Mouse (Mus musculus): ENCODE data around the gene Cyp11a1.

GRCm38 (mm10) chr9:58048621-58049020, 42.4 kb downstream of the Cyp11a1 start:
- TF ChIP-seq E2F4 (IDR thresholded peaks at IDR 0.05; ENCODE audit: borderline replicate concordance, low read depth, low read length) (no peak), POLR2A (IDR thresholded peaks at IDR 0.05; ENCODE audit: control insufficient read depth in 1 of 2, insufficient read depth in 1 of 2, low read depth in 1 of 2, low read length in 2 of 2, poor library complexity in 1 of 2) (no peak), MAX (IDR thresholded peaks at IDR 0.05; ENCODE audit: low read length) (no peak), CTCF (IDR thresholded peaks at IDR 0.05 in 2 of 3, conservative IDR thresholded peaks at IDR 0.05 in 1 of 3; ENCODE audit: control insufficient read depth in 1 of 3, insufficient read depth in 1 of 3, low read depth in 2 of 3, low read length in 3 of 3, poor library complexity in 1 of 3, severe bottlenecking in 1 of 3) (no peak), TAL1 (IDR thresholded peaks at IDR 0.05; ENCODE audit: low read length) (no peak), POLR2AphosphoS2 (IDR thresholded peaks at IDR 0.05; ENCODE audit: low read length) (no peak), RAD21 (IDR thresholded peaks at IDR 0.05; ENCODE audit: low read depth, low read length) (no peak)

Data from MEL (cell line).